Mouse (Mus musculus) left cerebral cortex, postnatal 10 days (tissue): ENCODE data around the gene Stra6. TPM values are rescaled to one million over a fixed set of nuclear protein-coding genes. Genes with fewer than 3 reads are reported as not detected.

ENCODE experiments used
- DNase-seq, 2 experiments: peaks; one replicate each; pipeline ENCODE4 v3.0.0; 2021 to 2022; ENCODE audit warnings: low spot score in 2 of 2, mixed read lengths in 1 of 2; ENCODE audit errors: extremely low spot score in 1 of 2
- intact Hi-C: fragments of 180-260 bp; cut with DNase I; formaldehyde crosslinking; loops from one replicate; pipeline ENCODE4 v1.15.1; 2025
- total RNA-seq, 2 experiments: library from RNA; stranded (reverse); gene quantifications; 2 replicates each; pipeline ENCODE4 v1.2.3; 2021

The Stra6 gene
- total RNA-seq, 2 experiments from 2014 or later = 10.0 to 10.9 TPM

GRCm38 (mm10) chr9:58196141-58196540 lies 132.6 kb downstream of the Stra6 start:
- DNase-seq = no peak
- intact Hi-C loops = loop anchor here (5.0 kb wide), 1 partner anchor 84 kb away; no protein-coding TSS in a partner anchor

GRCm38 (mm10) chr9:58196610-58197567 lies 133.3 kb downstream of the Stra6 start:
- DNase-seq = no peak
- intact Hi-C loops = loop anchor here (1.0 to 5.0 kb wide), 2 partner anchors 21 to 85 kb away; no protein-coding TSS in a partner anchor

- intact Hi-C loops = loop anchor here (1.0 to 5.0 kb wide), 2 partner anchors 22 to 86 kb away; no protein-coding TSS in a partner anchor
- peak in 1 of 2 experiments; percentile 75 for DNase-seq
Observed at GRCm38 (mm10) chr9:58197781-58198701, 134.5 kb downstream of the Stra6 start.

- intact Hi-C loops = loop anchor here (5.0 kb wide), 1 partner anchor 87 kb away; no protein-coding TSS in a partner anchor
- peak in 1 of 2 experiments; percentile 63 for DNase-seq
Observed at GRCm38 (mm10) chr9:58198801-58199371, 135.3 kb downstream of the Stra6 start.

- intact Hi-C loops = loop anchor here (5.0 to 10.0 kb wide), 2 partner anchors 87 to 265 kb away; no protein-coding TSS in a partner anchor
- peak in 1 of 2 experiments; percentile 50 for DNase-seq
Observed at GRCm38 (mm10) chr9:58199381-58200269, 136.0 kb downstream of the Stra6 start.

- intact Hi-C loops = loop anchor here (10.0 kb wide), 1 partner anchor 266 kb away; no protein-coding TSS in a partner anchor
- peak in 1 of 2 experiments; percentile 19 for DNase-seq
Observed at GRCm38 (mm10) chr9:58200270-58201090, 136.9 kb downstream of the Stra6 start.

GRCm38 (mm10) chr9:58201091-58201842 lies 137.7 kb downstream of the Stra6 start:
- DNase-seq = peak in 1 of 2 experiments; percentile 44
- intact Hi-C loops = loop anchor here (10.0 kb wide), 1 partner anchor 266 kb away; no protein-coding TSS in a partner anchor

GRCm38 (mm10) chr9:58201861-58202549 lies 138.4 kb downstream of the Stra6 start:
- DNase-seq = peak in 1 of 2 experiments; percentile 52
- intact Hi-C loops = loop anchor here (10.0 kb wide), 1 partner anchor 267 kb away; no protein-coding TSS in a partner anchor

- peak in 1 of 2 experiments; percentile 54 for DNase-seq
- intact Hi-C loops = loop anchor here (1.0 to 10.0 kb wide), 2 partner anchors 151 to 268 kb away; no protein-coding TSS in a partner anchor
Observed at GRCm38 (mm10) chr9:58202676-58203453, 139.3 kb downstream of the Stra6 start.

Other genes with a start within 250 kb of the Stra6 start
- 1 to 10 TPM; 7.7 to 9.3 TPM for gene Arid3b, start 227.0 kb upstream of the Stra6 start, total RNA-seq
- 100 to 1,000 TPM in 1 of 2 experiments, 10 to 100 TPM in 1; 98.2 to 107 TPM for gene Ubl7, start 152.8 kb upstream of the Stra6 start, total RNA-seq
- 100 to 1,000 TPM; 127 to 132 TPM for gene Sema7a, start 123.7 kb upstream of the Stra6 start, total RNA-seq
- gene Cyp11a1, start 57.4 kb upstream of the Stra6 start, total RNA-seq = 1 to 10 TPM; 2.4 to 3.4 TPM
- under 1 TPM; 0.43 to 0.47 TPM for gene Ccdc33, start 55.0 kb downstream of the Stra6 start, total RNA-seq
- 10 to 100 TPM; 14.0 to 14.3 TPM for gene Islr, start 140.5 kb downstream of the Stra6 start, total RNA-seq
- 100 to 1,000 TPM; 130 to 138 TPM for gene Islr2, start 140.5 kb downstream of the Stra6 start, total RNA-seq
- gene Pml, start 186.0 kb downstream of the Stra6 start, total RNA-seq = 10 to 100 TPM; 13.3 to 14.5 TPM
- 10 to 100 TPM; 89.0 to 93.1 TPM for gene Stoml1, start 189.4 kb downstream of the Stra6 start, total RNA-seq
- gene Loxl1, start 249.4 kb downstream of the Stra6 start, total RNA-seq = 1 to 10 TPM; 3.5 to 3.9 TPM